Mouse (Mus musculus): ENCODE data around the gene Fam3b.
A peak's percentile ranks its signal among the peaks of the same experiment; 100 is the strongest.

The Fam3b gene

DNA sequence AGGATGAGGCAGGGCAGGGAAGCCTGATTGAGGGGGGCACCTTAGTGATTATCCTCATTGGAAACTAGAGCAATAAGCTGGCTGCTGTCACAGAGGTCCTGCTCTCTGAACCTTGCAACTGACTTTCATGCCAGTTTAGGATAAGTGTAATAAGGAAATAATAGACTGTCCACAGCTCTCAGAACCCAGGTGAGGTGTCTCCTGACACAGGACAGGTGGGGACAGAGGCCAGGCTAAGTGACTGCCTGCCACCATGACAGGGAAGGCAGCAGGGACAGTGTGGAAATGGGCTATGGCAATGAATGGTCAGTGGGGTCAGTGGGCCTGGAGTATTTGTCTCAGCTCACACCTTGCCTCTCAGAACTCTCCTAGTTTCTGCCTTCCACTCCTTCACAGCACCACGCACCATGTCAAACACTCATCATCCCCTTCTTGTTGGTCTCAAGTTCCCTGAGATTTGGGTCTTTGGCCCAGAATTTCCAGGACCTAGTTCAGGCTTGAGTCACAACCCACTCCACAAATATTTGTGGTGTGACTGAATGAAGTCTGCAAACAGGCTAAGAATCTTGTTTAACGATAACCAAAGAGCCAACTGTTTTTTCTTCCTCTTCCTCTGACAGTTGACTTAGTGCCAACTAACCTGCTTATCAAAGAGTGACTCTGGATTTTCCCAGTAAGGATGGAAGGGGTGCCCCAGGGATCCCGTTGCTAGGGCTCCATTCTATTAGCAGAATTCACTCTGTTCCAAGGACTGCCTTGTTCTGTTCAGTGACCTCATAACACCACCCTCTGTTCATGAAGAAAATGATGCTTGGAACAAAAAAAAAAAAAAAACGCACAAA lies at the start of gene Fam3b:
Fam3b (minus strand) TSS at position 718 of the 842 bp plus-strand sequence.
- DNase-seq (ENCODE audit: low read depth) = no peak

DNA sequence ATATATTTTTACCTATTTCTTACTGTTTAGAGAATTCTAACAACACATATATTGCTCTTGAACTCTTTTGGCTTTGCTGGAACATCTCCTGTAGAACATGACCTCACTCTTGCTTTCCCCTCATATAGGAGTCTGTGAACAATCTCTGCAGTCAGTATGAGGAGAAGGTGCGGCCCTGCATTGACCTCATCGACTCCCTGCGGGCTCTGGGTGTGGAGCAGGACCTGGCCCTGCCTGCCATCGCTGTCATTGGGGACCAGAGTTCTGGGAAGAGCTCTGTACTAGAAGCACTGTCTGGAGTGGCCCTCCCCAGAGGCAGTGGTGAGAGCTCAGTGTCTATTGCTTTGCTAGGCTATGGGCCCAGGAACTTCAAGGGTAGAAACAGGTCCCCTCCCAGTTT lies 29.7 kb upstream of the Fam3b start:
- DNase-seq (ENCODE audit: low read depth) = no peak

DNA sequence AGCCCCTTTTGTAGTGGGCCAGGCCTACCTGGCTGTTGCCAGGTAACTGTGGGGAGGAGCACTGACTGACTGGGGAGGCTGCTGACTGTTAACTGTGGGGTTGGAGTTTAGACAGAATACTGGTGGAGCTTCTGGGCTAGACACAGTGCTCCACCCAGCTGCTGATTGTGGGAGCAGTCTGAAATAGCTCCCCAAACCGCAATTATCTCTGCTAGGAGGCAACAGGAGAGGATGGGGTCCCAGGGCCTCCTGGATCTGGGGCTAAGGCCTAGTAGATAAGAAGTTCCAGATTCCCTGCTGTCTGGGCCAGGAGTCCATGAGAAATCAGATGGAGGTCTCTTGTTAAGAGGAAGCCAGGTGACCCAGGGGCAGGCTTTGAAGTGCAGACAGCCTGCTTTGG lies 22.2 kb upstream of the Fam3b start:
- no peak for DNase-seq (ENCODE audit: low read depth)

DNA sequence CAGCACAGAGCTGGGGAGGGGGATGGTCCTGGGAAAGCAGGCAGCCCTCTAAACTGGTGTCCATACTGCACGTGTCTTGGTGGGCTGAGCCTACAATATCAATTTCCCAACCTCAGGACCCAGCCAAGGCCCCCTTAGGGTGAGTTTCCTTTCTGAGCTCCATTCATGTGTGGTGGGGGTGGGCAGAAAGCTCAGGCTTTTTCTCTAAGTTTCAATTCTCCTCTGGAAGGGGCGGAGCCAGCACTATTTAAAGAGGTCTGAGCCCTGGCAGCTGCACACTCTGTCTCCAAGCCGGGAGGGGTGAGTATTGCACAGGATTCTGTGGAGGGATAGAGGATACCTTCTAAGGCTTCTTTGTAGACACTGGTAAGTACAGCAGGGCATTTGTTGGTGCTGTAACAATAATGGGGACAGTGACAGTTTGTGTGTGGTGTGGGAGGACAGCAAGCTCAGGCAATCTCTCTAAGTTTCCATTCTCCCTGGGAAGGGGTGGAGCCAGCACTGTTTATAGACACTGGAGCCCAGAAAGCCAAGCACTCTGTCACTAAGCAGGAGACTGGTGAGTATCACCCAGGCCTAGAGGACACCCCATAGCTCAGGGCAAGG lies 21.3 kb upstream of the Fam3b start:
- no peak for DNase-seq (ENCODE audit: low read depth)

DNA sequence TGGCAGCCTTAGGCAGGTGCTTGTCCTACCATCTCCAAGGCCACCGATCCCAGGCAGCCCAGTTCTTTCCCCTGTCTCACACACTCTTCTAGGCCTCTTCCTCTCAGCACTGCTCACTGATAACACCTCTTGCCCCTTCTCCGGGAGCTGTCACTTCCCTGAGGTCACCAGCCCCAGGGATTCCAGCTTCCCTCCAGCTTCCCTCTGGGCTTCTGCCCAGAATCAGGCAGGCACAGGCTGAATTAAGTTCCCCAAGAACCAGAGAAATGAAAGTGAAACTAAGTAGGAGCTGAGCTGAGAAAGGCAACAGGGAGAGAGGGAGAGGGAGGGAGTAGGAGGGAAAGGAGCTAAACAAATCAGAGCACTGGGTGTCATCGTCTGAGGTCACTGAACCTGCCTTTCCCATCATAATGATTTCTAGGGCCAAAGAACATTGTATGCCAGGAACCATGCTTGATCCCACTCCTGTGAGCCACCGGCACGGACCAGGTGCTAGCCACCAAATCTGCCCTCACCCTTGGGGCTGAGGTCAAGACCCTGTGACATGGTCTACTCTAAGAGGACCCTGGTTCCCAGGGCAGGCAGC lies 20.4 kb upstream of the Fam3b start:
- DNase-seq (ENCODE audit: low read depth) = no peak

DNA sequence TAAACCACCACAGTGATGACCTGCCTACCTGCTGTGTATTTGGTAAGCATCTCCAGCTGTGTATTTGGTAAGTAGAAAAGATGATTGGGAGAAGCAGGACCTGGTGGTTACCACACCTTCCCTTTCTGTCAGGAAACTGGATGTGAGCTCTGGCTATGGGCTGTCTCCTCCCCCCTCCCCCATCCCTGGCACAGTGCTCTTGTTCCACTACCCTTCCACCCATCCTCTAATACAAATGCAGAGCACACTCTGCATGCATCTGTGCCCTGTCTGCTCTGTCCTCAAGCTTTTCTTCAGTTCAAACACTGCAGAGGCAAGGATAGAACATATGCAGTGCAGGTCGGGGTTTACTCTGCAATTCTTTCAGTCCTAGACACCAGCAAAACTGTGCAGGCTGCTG lies 19.8 kb upstream of the Fam3b start:
- no peak for DNase-seq (ENCODE audit: low read depth)

DNA sequence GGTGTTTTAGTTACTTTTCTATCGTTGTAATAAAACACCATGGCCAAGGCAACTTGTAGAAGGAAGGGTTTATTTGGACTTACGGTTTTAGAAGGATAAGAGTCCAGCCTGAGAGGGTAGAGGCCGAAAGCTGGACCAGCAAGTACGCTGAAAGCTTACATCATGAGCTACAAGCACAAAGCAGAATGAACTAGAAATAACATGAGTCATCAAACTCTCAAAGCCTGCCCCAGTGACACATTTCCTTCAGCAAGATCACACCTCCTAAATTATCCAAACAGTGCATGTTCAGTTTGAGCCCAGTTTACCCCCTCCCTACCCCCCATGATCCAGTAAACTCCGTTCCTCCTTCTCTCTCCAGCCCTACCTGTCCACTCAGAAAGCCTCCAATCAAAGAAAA lies 19.1 kb upstream of the Fam3b start:
- DNase-seq (ENCODE audit: low read depth) = no peak

DNA sequence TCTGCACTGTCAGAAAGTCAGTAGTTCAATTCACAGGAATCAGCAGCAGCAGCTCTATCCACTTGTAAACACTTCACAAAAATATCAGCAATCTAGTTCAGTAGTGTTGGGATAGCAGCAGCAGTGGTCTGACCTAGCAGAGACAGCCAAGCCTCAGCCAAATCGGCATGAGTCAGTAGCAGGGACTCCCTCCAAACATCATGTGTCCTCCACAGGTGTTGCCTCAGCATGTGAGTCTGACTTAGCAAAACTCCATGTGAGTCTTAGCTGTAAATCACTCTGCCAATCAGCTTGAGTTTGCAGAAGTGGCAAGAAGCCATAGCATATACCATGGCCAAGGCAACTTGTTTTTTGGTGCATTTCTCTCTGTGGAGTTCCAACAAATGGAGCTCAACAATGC lies 18.5 kb upstream of the Fam3b start:
- no peak for DNase-seq (ENCODE audit: low read depth)

DNA sequence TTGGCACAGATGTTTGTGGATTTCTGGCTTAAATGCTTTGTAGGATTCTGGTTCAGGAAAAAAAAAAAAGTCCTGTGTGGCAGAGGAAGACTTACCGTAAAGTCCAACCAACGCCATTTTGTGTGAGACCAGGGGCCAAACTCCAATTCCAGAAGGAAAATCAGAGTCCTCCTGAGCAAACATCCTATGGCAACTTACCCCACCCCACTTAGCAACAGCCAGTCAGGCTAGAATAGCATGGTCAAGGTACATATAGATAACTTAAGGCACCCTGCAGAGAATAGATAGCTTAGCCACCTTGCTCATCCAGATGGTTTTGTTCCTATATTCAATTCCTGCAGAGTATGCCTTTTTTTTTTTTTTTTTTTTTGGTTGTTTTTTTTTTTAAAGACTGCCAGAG lies 14.6 kb upstream of the Fam3b start:
- DNase-seq (ENCODE audit: low read depth) = no peak

DNA sequence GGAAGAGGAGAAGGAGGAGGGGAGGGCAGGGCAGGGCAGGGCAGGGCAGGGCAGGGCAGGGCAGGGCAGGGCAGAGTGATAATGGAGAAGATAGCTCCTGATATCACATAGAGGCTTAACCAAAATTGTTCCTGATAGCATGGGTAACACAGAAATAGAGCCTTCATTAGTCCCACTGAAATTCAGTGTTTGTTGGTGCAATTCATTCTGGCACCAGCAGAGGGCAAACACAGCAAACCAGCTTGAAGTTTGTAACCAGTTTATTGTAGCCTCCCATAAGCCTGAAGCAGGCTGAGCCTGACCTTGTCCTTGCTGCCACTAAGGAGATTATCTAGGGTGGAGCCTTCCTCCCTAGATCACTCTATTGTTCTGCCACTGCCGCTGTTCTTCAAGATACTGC lies 8.4 kb upstream of the Fam3b start:
- DNase-seq (ENCODE audit: low read depth) = peak; percentile 57

DNA sequence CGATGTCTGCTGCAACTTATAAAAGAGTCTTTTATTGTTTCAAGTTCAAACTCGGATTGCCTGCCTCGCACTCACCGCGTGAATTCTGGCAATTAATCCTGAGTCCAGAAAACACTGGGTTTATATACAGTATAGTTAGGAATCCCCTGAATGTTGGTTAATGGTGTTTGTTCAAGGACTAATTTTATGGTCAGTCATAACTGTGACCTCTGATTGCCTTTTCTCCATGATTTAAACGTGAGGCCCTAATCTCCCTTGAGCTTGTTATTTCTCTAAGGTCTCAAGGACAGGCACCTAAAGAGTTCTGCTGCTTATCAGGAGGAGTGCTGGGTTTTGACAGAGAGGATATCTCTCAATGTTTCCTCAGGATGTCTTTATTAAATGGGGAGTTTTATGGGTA lies 7.4 kb upstream of the Fam3b start:
- no peak for DNase-seq (ENCODE audit: low read depth)

DNA sequence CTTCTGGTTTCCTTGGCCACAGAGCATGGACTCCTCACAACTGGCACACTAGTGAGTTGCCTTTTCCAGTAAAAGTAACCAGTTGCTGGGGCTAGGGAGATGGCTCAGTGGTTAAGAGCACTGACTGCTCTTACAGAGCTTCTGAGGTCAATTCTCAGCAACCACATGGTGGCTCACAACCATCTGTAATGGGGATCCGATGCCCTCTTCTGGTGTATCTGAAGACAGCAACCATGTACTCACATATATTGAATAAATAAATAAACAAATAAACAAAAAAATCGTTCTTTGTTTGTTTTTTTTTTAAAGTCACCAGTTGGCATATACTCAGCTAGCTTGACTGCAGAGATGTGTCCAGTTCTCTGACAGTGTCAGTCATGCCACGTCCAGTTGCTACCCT lies 1.7 kb upstream of the Fam3b start:
- DNase-seq (ENCODE audit: low read depth) = no peak

DNA sequence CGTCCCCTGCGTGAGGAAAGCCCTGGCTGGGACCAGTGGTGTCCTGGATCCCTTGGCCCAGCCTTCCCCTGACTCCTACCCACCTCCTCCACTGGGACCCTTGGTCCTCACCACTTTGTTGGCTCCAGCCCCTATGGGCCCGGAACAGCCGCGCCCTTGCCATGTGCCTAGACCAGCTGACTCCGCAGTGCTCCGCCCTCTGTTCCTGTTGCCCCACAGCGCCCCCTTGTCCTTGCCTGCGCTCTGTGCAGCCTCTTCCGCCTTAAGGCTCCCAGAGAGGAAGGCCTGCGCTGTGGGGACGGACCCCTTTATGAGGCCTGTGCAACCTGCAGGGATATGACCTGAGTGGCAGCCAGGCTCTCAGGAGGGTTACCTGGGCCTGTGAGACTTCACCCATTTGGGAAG lies 2.3 kb downstream of the Fam3b start:
- no peak for DNase-seq (ENCODE audit: low read depth)

DNA sequence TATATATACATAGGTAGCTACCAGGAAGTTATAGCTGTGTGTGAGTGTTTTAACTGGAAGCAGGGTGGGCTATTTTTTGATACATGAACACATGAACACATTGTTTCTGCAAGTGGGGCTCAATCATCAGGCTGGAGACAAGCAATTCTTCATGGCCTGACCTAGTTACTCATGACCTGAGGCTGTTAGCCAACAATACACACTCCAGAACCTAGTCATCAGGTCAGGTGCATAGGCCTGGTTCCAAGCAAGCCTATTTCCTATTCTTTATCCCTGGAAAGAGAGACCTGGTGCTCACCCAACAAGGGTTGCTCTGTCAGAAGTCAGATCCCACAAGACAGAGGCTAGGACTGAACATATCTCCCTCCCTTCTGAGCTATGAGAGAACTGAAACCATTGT lies 3.1 kb downstream of the Fam3b start:
- DNase-seq (ENCODE audit: low read depth) = no peak

DNA sequence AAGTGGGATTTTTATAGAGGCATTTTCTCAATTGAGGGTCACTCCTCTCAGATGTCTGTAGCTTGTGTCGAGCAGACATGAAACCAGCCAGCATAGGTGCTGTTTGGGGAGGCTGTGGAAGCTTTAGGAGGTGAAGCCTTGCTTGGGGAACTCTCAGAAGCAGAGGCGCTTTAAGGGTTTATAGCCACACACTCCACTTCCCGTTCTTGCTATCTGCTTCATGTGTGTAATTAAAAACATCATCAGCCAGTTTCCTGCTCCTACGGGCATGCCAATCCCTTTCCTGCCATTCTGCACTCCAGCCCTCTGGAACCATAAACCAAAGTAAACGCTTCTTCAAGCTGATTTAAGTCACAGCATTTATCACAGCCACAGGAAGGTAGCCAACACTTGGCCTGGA lies 3.8 kb downstream of the Fam3b start:
- DNase-seq (ENCODE audit: low read depth) = no peak

DNA sequence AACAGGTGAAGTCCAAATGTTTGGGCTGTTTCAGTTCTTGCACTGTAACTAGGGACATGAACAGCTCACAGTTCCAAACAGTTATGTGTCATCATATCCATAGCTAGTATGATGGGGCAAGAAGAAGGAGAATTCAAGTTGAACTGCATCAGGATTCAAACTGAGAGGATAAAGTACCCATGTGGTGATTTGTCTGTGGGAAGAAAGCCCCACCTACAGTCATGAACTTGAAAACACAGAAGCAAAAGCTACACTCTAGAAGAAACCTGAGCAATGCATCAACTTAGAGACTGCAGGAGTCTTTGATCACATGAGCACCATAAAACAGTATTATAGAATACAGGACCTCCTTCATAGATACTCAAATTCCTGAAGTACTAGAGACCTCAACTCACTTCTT lies 6.8 kb downstream of the Fam3b start:
- DNase-seq (ENCODE audit: low read depth) = no peak

DNA sequence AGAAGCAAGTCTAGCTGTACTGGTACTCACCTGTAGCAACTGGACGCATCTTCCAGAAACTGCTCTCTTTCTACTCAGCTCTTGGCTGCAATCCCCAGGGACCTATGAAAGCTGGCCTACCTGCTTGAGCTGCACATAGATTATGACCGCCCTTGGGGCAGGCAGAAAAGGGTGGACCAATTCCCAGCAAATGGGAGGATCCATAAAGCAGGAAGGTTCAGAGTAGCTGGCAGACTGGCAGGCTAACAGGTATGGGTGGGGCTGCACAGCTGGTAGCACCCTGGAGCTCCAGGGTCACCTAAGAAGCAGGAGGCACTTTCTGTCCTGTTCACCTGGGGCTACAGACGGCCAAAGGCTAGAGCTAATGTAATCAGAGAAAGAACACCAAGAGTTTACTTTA lies 9.8 kb downstream of the Fam3b start:
- no peak for DNase-seq (ENCODE audit: low read depth)

DNA sequence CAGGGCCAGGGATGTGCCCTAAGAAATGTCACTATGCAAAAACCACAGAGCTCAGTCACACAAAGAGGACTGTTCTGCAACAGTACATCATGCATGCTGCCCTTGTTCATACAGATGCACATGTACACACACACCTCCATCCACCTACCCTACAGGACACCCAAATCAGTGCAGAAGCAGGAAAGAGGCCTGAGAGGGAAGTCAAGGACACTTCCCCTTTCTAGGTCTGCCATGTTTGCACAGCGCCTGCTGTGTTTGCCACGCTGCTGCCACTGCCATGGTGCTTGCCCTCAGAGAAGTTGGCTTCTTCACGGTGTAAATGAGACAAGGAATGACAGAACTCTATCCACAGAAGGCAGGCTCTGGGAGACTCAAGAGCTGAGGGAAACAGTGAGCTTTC lies 10.8 kb downstream of the Fam3b start:
- DNase-seq (ENCODE audit: low read depth) = no peak

DNA sequence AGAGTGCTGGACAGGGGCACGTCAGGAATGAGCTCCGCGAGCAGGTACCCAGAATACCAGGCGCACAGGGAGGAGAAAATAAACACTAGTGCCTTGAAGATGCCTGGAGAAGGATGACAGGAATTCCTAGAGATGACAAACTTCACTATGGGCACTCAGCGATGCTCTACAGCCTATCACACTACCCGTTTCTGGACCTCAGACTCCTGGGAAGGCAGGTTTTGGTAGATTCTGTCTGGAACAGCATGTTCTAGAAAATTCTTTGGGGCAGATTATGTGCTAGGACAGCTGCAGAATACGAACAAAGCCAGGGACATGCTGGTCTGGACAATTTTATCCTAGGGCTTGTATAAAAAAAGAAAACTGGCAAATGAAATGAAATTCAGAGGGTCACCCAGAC lies 13.7 kb downstream of the Fam3b start:
- no peak for DNase-seq (ENCODE audit: low read depth)

DNA sequence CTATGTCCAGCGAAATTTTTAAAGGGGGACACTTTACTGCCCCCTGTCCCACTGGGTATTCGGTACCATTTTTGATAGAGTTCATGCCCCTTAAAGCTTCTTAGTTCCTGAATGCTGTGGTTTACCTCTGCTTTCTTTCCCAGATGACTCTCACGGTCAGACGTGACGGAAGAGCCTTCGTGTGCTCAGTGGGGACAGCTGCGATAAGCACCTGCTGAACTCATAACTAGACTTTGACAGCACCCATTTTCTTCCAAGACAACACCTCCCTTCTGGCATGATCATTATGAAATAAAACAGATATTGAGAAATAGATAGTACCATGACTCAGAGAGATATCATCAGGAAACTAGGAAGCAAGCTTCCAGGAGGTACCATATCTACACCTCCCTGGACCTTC lies 15.2 kb downstream of the Fam3b start:
- no peak for DNase-seq (ENCODE audit: low read depth)

DNA sequence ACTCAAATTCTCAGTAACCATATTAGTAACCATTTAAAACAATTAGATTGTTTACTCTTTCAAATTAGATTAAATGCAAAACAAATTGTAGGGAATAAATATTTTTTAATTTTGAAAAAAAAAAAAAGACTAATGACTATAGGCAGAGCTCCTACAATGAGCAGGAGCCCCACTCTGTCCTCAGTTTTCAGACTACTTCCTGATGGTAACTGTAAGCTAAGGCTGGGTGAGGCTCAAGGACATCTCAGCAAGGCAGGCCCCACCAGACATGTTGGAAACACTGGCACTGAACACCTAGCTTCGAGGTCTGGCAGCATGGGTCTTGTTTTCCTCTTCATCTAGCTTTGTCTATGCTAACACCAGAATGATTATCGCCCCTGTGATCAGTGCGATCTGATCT lies 16.5 kb downstream of the Fam3b start:
- DNase-seq (ENCODE audit: low read depth) = no peak

DNA sequence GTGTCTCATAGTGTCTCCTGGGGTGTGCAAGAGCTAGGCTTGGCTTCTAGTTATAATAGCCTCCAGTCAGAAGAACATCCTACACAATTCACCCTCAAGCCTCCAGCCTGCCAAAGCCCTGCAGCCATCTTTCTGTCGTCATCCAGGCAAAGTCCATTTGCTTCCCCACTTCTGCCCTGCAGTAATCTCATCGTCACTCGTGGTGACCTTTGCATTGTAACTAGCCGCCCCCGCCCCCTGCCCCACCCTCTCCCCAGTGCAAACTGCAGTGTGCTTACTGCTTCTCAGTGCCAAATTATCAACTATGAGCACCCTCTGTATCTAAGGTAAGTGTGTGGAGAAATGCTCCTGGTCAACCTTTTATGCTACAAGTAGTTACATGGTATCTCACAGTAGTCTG lies 16.9 kb downstream of the Fam3b start:
- no peak for DNase-seq (ENCODE audit: low read depth)

DNA sequence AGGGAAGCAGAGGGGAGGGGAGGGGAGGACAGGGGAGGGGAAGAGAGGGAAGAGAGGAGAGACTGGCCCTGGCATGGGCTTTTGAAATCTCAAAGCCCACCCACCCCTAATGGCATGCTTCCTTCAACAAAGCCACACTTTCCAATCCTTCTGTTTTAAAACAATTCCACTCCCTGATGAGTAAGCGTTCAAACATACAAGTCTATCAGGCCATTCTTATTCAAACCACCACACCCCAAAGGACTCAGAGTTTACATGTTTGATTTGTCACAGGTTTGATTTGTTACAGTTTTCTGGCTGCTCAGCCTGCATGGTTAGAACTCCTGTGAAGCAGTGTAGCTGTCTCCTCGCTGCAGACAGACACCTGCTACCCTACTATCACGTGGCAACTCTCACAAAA lies 18.6 kb downstream of the Fam3b start:
- DNase-seq (ENCODE audit: low read depth) = no peak

DNA sequence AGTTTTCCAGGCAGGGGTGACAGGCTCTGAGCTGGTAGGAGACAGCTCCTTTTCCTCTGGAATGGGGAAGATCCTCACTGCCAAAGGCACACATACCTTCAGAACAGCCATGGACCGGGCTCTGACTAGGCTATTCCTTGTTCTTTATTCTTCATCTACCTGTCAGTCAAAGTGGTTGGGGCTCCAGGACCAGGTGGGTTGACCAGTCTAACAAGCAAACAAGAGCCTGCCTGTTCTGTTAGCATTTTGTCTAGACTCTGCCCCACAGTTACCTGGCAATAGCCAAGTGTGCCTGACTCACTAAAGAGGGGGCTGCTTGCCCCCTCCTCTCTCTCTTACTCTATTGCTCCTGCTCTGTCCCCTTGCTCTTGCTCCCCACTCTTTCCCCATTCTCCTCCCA lies 22.2 kb downstream of the Fam3b start:
- DNase-seq (ENCODE audit: low read depth) = no peak
